Mouse (Mus musculus) WW6 (cell line): ENCODE data around the gene Hs3st3b1.
A peak's percentile ranks its signal among the peaks of the same experiment; 100 is the strongest.

ENCODE experiments used
- DNase-seq: peaks from one replicate; pipeline ENCODE4 v3.0.0-alpha.2; 2013; ENCODE audit warnings: low read depth, low spot score

The Hs3st3b1 gene

GRCm38 (mm10) chr11:63922091-63922621 is at the start of gene Hs3st3b1:
Hs3st3b1 (minus strand) TSS chr11:63922290.
- peak; percentile 98 for DNase-seq

GRCm38 (mm10) chr11:63971462-63971861 is 49.4 kb upstream of the Hs3st3b1 start:
- no peak for DNase-seq

- no peak for DNase-seq
Observed at GRCm38 (mm10) chr11:63970818-63971217, 48.7 kb upstream of the Hs3st3b1 start.

GRCm38 (mm10) chr11:63969205-63969910 is 47.3 kb upstream of the Hs3st3b1 start:
- DNase-seq = no peak

GRCm38 (mm10) chr11:63968388-63969035 is 46.4 kb upstream of the Hs3st3b1 start:
- no peak for DNase-seq

GRCm38 (mm10) chr11:63967641-63968387 is 45.7 kb upstream of the Hs3st3b1 start:
- no peak for DNase-seq

- no peak for DNase-seq
Observed at GRCm38 (mm10) chr11:63965437-63965836, 43.3 kb upstream of the Hs3st3b1 start.

- DNase-seq = peak; percentile 58
Observed at GRCm38 (mm10) chr11:63957207-63957606, 35.1 kb upstream of the Hs3st3b1 start.

- no peak for DNase-seq
Observed at GRCm38 (mm10) chr11:63956748-63957147, 34.7 kb upstream of the Hs3st3b1 start.

GRCm38 (mm10) chr11:63953887-63954286 is 31.8 kb upstream of the Hs3st3b1 start:
- no peak for DNase-seq

- peak; percentile 59 for DNase-seq
Observed at GRCm38 (mm10) chr11:63952743-63953191, 30.7 kb upstream of the Hs3st3b1 start.

GRCm38 (mm10) chr11:63951831-63952631 is 29.9 kb upstream of the Hs3st3b1 start:
- peak; percentile 63 for DNase-seq

- no peak for DNase-seq
Observed at GRCm38 (mm10) chr11:63948371-63948770, 26.3 kb upstream of the Hs3st3b1 start.

- no peak for DNase-seq
Observed at GRCm38 (mm10) chr11:63947024-63947423, 24.9 kb upstream of the Hs3st3b1 start.

- DNase-seq = no peak
Observed at GRCm38 (mm10) chr11:63943947-63944346, 21.9 kb upstream of the Hs3st3b1 start.

- no peak for DNase-seq
Observed at GRCm38 (mm10) chr11:63943268-63943890, 21.3 kb upstream of the Hs3st3b1 start.

GRCm38 (mm10) chr11:63942177-63942576 is 20.1 kb upstream of the Hs3st3b1 start:
- no peak for DNase-seq

- DNase-seq = no peak
Observed at GRCm38 (mm10) chr11:63936641-63937040, 14.6 kb upstream of the Hs3st3b1 start.

- DNase-seq = no peak
Observed at GRCm38 (mm10) chr11:63926901-63927300, 4.8 kb upstream of the Hs3st3b1 start.

- peak; percentile 73 for DNase-seq
Observed at GRCm38 (mm10) chr11:63925161-63925582, 3.1 kb upstream of the Hs3st3b1 start.
